Mouse (Mus musculus): ENCODE data around the gene Alpi.
A peak's percentile ranks its signal among the peaks of the same experiment; 100 is the strongest.

The Alpi gene

GRCm38 (mm10) chr1:87101411-87101810 lies at the start of gene Alpi:
Gene Alpi, minus strand, starts transcription at chr1:87101606.
- DNase-seq (ENCODE audit: low read depth), result no peak

GRCm38 (mm10) chr1:87149422-87149821 lies 48.0 kb upstream of the Alpi start:
- DNase-seq (ENCODE audit: low read depth), result no peak

GRCm38 (mm10) chr1:87143141-87143540 lies 41.7 kb upstream of the Alpi start:
- no peak for DNase-seq (ENCODE audit: low read depth)

GRCm38 (mm10) chr1:87142456-87142855 lies 41.0 kb upstream of the Alpi start:
- DNase-seq (ENCODE audit: low read depth), result no peak

GRCm38 (mm10) chr1:87141550-87141949 lies 40.1 kb upstream of the Alpi start:
- no peak for DNase-seq (ENCODE audit: low read depth)

GRCm38 (mm10) chr1:87131803-87132202 lies 30.4 kb upstream of the Alpi start:
- no peak for DNase-seq (ENCODE audit: low read depth)

- no peak for DNase-seq (ENCODE audit: low read depth)
Measured at GRCm38 (mm10) chr1:87127206-87128030, 26.0 kb upstream of the Alpi start.

- no peak for DNase-seq (ENCODE audit: low read depth)
Measured at GRCm38 (mm10) chr1:87124673-87125072, 23.3 kb upstream of the Alpi start, which contains the start of gene Akp3. Gene Akp3, plus strand, starts transcription at chr1:87124973.

- no peak for DNase-seq (ENCODE audit: low read depth)
Measured at GRCm38 (mm10) chr1:87114784-87115183, 13.4 kb upstream of the Alpi start.

GRCm38 (mm10) chr1:87111719-87112354 lies 10.4 kb upstream of the Alpi start:
- peak; percentile 72 for DNase-seq (ENCODE audit: low read depth)

- no peak for DNase-seq (ENCODE audit: low read depth)
Measured at GRCm38 (mm10) chr1:87108564-87108963, 7.2 kb upstream of the Alpi start.

- no peak for DNase-seq (ENCODE audit: low read depth)
Measured at GRCm38 (mm10) chr1:87106536-87106935, 5.1 kb upstream of the Alpi start.

- peak; percentile 26 for DNase-seq (ENCODE audit: low read depth)
Measured at GRCm38 (mm10) chr1:87103936-87104335, 2.5 kb upstream of the Alpi start.

- no peak for DNase-seq (ENCODE audit: low read depth)
Measured at GRCm38 (mm10) chr1:87102114-87102513, 708 bp upstream of the Alpi start.

GRCm38 (mm10) chr1:87098358-87098975 lies 2.9 kb downstream of the Alpi start:
- peak; percentile 34 for DNase-seq (ENCODE audit: low read depth)

GRCm38 (mm10) chr1:87095642-87096041 lies 5.8 kb downstream of the Alpi start:
- DNase-seq (ENCODE audit: low read depth), result no peak

GRCm38 (mm10) chr1:87089828-87090227 lies 11.6 kb downstream of the Alpi start, which contains the start of gene Alppl2:
Gene Alppl2, minus strand, starts transcription at chr1:87089928.
- no peak for DNase-seq (ENCODE audit: low read depth)

- DNase-seq (ENCODE audit: low read depth), result no peak
Measured at GRCm38 (mm10) chr1:87089251-87089650, 12.2 kb downstream of the Alpi start.

GRCm38 (mm10) chr1:87086964-87087363 lies 14.4 kb downstream of the Alpi start:
- no peak for DNase-seq (ENCODE audit: low read depth)

GRCm38 (mm10) chr1:87086196-87086595 lies 15.2 kb downstream of the Alpi start:
- no peak for DNase-seq (ENCODE audit: low read depth)

- DNase-seq (ENCODE audit: low read depth), result no peak
Measured at GRCm38 (mm10) chr1:87073776-87074175, 27.6 kb downstream of the Alpi start.

- DNase-seq (ENCODE audit: low read depth), result peak; percentile 49
Measured at GRCm38 (mm10) chr1:87070720-87071119, 30.7 kb downstream of the Alpi start.

GRCm38 (mm10) chr1:87060913-87061312 lies 40.5 kb downstream of the Alpi start:
- no peak for DNase-seq (ENCODE audit: low read depth)

Measured in 416B (cell line).